Mouse (Mus musculus) hindbrain, embryonic 13.5 days (tissue): ENCODE measurements around the gene Gnai1. TPM values are rescaled to one million over a fixed set of nuclear protein-coding genes. Genes with fewer than 3 reads are reported as not detected.
A peak's percentile ranks its signal among the peaks of the same experiment; 100 is the strongest.

Experiments used
- ATAC-seq: fragments of 200-750 bp; cut with Nextera tagmentation; 2 replicates; pipeline ENCODE4 v1.8.0; 2017; ENCODE audit warnings: moderate TSS enrichment; ENCODE audit not compliant: low FRiP score
- H3K27ac ChIP-seq: fragments of 300-500 bp; sonication (generic); 2 replicates; pipeline ENCODE4 v1.5.1; 2015; ENCODE audit warnings: inconsistent platforms, mild to moderate bottlenecking, moderate library complexity
- H3K27me3 ChIP-seq: fragments of 300-500 bp; sonication (generic); 2 replicates; pipeline ENCODE4 v1.6.1; 2015; ENCODE audit warnings: mild to moderate bottlenecking, inconsistent platforms
- H3K36me3 ChIP-seq: fragments of 300-500 bp; sonication (generic); 2 replicates; pipeline ENCODE4 v1.6.1; 2015; ENCODE audit warnings: mild to moderate bottlenecking, inconsistent platforms
- H3K4me1 ChIP-seq: fragments of 300-500 bp; sonication (generic); replicated peaks from 2 replicates; pipeline ENCODE4 v1.6.1; 2015; ENCODE audit warnings: inconsistent platforms
- H3K4me2 ChIP-seq: fragments of 300-500 bp; sonication (generic); 2 replicates; pipeline ENCODE4 v1.6.1; 2015; ENCODE audit warnings: inconsistent platforms, mild to moderate bottlenecking, moderate library complexity
- H3K4me3 ChIP-seq: fragments of 300-500 bp; sonication (generic); 2 replicates; pipeline ENCODE4 v1.5.1; 2015; ENCODE audit warnings: mild to moderate bottlenecking, inconsistent platforms
- H3K9ac ChIP-seq: fragments of 300-500 bp; sonication (generic); 2 replicates; pipeline ENCODE4 v1.6.1; 2015; ENCODE audit warnings: mild to moderate bottlenecking, inconsistent platforms
- H3K9me3 ChIP-seq: fragments of 300-500 bp; sonication (generic); 2 replicates; pipeline ENCODE4 v1.6.1; 2016; ENCODE audit warnings: inconsistent platforms
- WGBS: fragments of 180-500 bp; shearing (Covaris S2); methylation state at CpG from one replicate; pipeline ENCODE4 v1.1.7; 2015; 5-methylcytosine and 5-hydroxymethylcytosine counted together
- polyA plus RNA-seq: library from polyadenylated mRNA; unstranded; fragments of >200 nt; fragmentation: Nextera tagmentation; extraction: Ambion mirVana; gene quantifications from 2 replicates; pipeline ENCODE4 v1.2.1, GENCODE M21; 2015

Gene Gnai1
- polyA plus RNA-seq, 1 experiment from 2014 or later, result 45.6 TPM

GRCm38 (mm10) chr5:18330726-18331125 is 29.4 kb downstream of the Gnai1 start:
- no peak overlapping the region for H3K27ac ChIP-seq
- 68% methylated on average over 8 of the region's 8 CpGs for WGBS
- ATAC-seq, result no peak
- H3K4me2 ChIP-seq, result no peak overlapping the region
- H3K4me3 ChIP-seq, result no peak overlapping the region
- no peaks in the 10 kb centered on the region for H3K27me3 ChIP-seq
- no peaks in the 10 kb centered on the region for H3K9me3 ChIP-seq
- no peaks in the 10 kb centered on the region for H3K4me1 ChIP-seq
- no peak overlapping the region for H3K9ac ChIP-seq
- no peaks in the 10 kb centered on the region for H3K36me3 ChIP-seq

GRCm38 (mm10) chr5:18326159-18326558 is 34.0 kb downstream of the Gnai1 start:
- Histone ChIP-seq H3K9me3 (no peaks in the 10 kb centered on the region), H3K36me3 (no peaks in the 10 kb centered on the region), H3K27ac (no peak overlapping the region), H3K4me1 (no peaks in the 10 kb centered on the region), H3K4me2 (no peak overlapping the region), H3K27me3 (no peaks in the 10 kb centered on the region), H3K4me3 (no peak overlapping the region), H3K9ac (no peak overlapping the region)
- WGBS, result 61% methylated on average over 6 of the region's 6 CpGs
- ATAC-seq, result no peak

- no peaks in the 10 kb centered on the region for H3K4me1 ChIP-seq
- H3K36me3 ChIP-seq, result no peaks in the 10 kb centered on the region
- no peak overlapping the region for H3K4me3 ChIP-seq
- no peak overlapping the region for H3K4me2 ChIP-seq
- WGBS, result 61% methylated on average over 9 of the region's 9 CpGs
- no peak for ATAC-seq
- H3K27ac ChIP-seq, result no peak overlapping the region
- H3K27me3 ChIP-seq, result no peaks in the 10 kb centered on the region
- no peak overlapping the region for H3K9ac ChIP-seq
- H3K9me3 ChIP-seq, result no peaks in the 10 kb centered on the region
Measured at GRCm38 (mm10) chr5:18323534-18323933, 36.6 kb downstream of the Gnai1 start.

- Histone ChIP-seq H3K4me3 (no peak overlapping the region), H3K4me2 (no peak overlapping the region), H3K9me3 (no peaks in the 10 kb centered on the region), H3K27ac (no peak overlapping the region), H3K4me1 (no peaks in the 10 kb centered on the region), H3K9ac (no peak overlapping the region), H3K27me3 (no peaks in the 10 kb centered on the region), H3K36me3 (no peaks in the 10 kb centered on the region)
- ATAC-seq, result no peak
- 75% methylated on average over 3 of the region's 3 CpGs for WGBS
Measured at GRCm38 (mm10) chr5:18321661-18322060, 38.5 kb downstream of the Gnai1 start.

GRCm38 (mm10) chr5:18318846-18319245 is 41.3 kb downstream of the Gnai1 start:
- Histone ChIP-seq H3K4me1 (no peaks in the 10 kb centered on the region), H3K9ac (no peak overlapping the region), H3K27me3 (no peaks in the 10 kb centered on the region), H3K27ac (no peak overlapping the region), H3K4me2 (no peak overlapping the region), H3K4me3 (no peak overlapping the region), H3K9me3 (no peaks in the 10 kb centered on the region), H3K36me3 (no peaks in the 10 kb centered on the region)
- 81% methylated on average over 4 of the region's 4 CpGs for WGBS
- ATAC-seq, result no peak

GRCm38 (mm10) chr5:18307229-18307804 is 52.8 kb downstream of the Gnai1 start:
- WGBS, result 65% methylated on average over 1 of the region's 1 CpGs
- Histone ChIP-seq H3K27me3 (no peaks in the 10 kb centered on the region), H3K4me2 (no peak overlapping the region), H3K9ac (no peak overlapping the region), H3K36me3 (peaks cover 5% of the 10 kb centered on the region), H3K4me1 (no peaks in the 10 kb centered on the region), H3K9me3 (no peaks in the 10 kb centered on the region), H3K4me3 (no peak overlapping the region), H3K27ac (no peak overlapping the region)
- ATAC-seq, result no peak

GRCm38 (mm10) chr5:18296584-18296983 is 63.6 kb downstream of the Gnai1 start:
- Histone ChIP-seq H3K36me3 (no peaks in the 10 kb centered on the region), H3K4me1 (0 out of 2 replicates have a peak, but pooled peaks cover 3% of the 10 kb centered on the region), H3K9ac (no peak overlapping the region), H3K4me3 (no peak overlapping the region), H3K27ac (no peak overlapping the region), H3K4me2 (no peak overlapping the region), H3K27me3 (no peaks in the 10 kb centered on the region), H3K9me3 (no peaks in the 10 kb centered on the region)
- ATAC-seq, result no peak
- WGBS, result 78% methylated on average over 2 of the region's 2 CpGs

GRCm38 (mm10) chr5:18292744-18293143 is 67.4 kb downstream of the Gnai1 start:
- Histone ChIP-seq H3K4me3 (no peak overlapping the region), H3K4me2 (no peak overlapping the region), H3K9me3 (no peaks in the 10 kb centered on the region), H3K36me3 (peaks cover 8% of the 10 kb centered on the region; the same call in 1 of the 2 replicates), H3K27me3 (no peaks in the 10 kb centered on the region), H3K9ac (no peak overlapping the region), H3K4me1 (0 out of 2 replicates have a peak, but pooled peaks cover 3% of the 10 kb centered on the region), H3K27ac (no peak overlapping the region)
- 45% methylated on average over 5 of the region's 5 CpGs for WGBS
- ATAC-seq, result peak; percentile 92

GRCm38 (mm10) chr5:18289530-18289929 is 70.6 kb downstream of the Gnai1 start:
- Histone ChIP-seq H3K9ac (no peak overlapping the region), H3K4me2 (no peak overlapping the region), H3K27ac (no peak overlapping the region), H3K4me3 (no peak overlapping the region), H3K9me3 (no peaks in the 10 kb centered on the region), H3K4me1 (0 out of 2 replicates have a peak, but pooled peaks cover 3% of the 10 kb centered on the region), H3K36me3 (peaks cover 22% of the 10 kb centered on the region), H3K27me3 (no peaks in the 10 kb centered on the region)
- no peak for ATAC-seq
- WGBS, result 75% methylated on average over 4 of the region's 4 CpGs

- H3K36me3 ChIP-seq, result peaks cover 22% of the 10 kb centered on the region
- H3K27me3 ChIP-seq, result no peaks in the 10 kb centered on the region
- H3K9me3 ChIP-seq, result no peaks in the 10 kb centered on the region
- no peak overlapping the region for H3K9ac ChIP-seq
- WGBS, result 91% methylated on average over 7 of the region's 7 CpGs
- ATAC-seq, result no peak
- H3K27ac ChIP-seq, result no peak overlapping the region
- 0 out of 2 replicates have a peak, but pooled peaks cover 3% of the 10 kb centered on the region for H3K4me1 ChIP-seq
- H3K4me2 ChIP-seq, result no peak overlapping the region
- H3K4me3 ChIP-seq, result no peak overlapping the region
Measured at GRCm38 (mm10) chr5:18288694-18289093, 71.5 kb downstream of the Gnai1 start.

- Histone ChIP-seq H3K27me3 (no peaks in the 10 kb centered on the region), H3K9me3 (no peaks in the 10 kb centered on the region), H3K27ac (no peak overlapping the region), H3K4me3 (no peak overlapping the region), H3K9ac (no peak overlapping the region), H3K4me1 (0 out of 2 replicates have a peak, but pooled peaks cover 3% of the 10 kb centered on the region), H3K4me2 (no peak overlapping the region), H3K36me3 (peaks cover 22% of the 10 kb centered on the region)
- 85% methylated on average over 3 of the region's 3 CpGs for WGBS
- ATAC-seq, result no peak
Measured at GRCm38 (mm10) chr5:18288079-18288478, 72.1 kb downstream of the Gnai1 start.

- H3K27me3 ChIP-seq, result no peaks in the 10 kb centered on the region
- peaks cover 13% of the 10 kb centered on the region for H3K36me3 ChIP-seq
- H3K9me3 ChIP-seq, result no peaks in the 10 kb centered on the region
- H3K4me1 ChIP-seq, result no peaks in the 10 kb centered on the region
- no peak for ATAC-seq
- H3K4me2 ChIP-seq, result no peak overlapping the region
- no peak overlapping the region for H3K27ac ChIP-seq
- no peak overlapping the region for H3K4me3 ChIP-seq
- no peak overlapping the region for H3K9ac ChIP-seq
- 93% methylated on average over 3 of the region's 3 CpGs for WGBS
Measured at GRCm38 (mm10) chr5:18282095-18282494, 78.1 kb downstream of the Gnai1 start.

GRCm38 (mm10) chr5:18274352-18274940 is 85.7 kb downstream of the Gnai1 start:
- Histone ChIP-seq H3K9ac (no peak overlapping the region), H3K4me1 (no peaks in the 10 kb centered on the region), H3K9me3 (no peaks in the 10 kb centered on the region), H3K4me3 (no peak overlapping the region), H3K27ac (no peak overlapping the region), H3K36me3 (peaks cover 16% of the 10 kb centered on the region), H3K4me2 (no peak overlapping the region), H3K27me3 (no peaks in the 10 kb centered on the region)
- ATAC-seq, result no peak
- WGBS, result 90% methylated on average over 7 of the region's 7 CpGs
